Mouse (Mus musculus): ENCODE measurements around the gene Map3k6. TPM values are rescaled to one million over a fixed set of nuclear protein-coding genes. Genes with fewer than 3 reads are reported as not detected.
A peak's percentile ranks its signal among the peaks of the same experiment; 100 is the strongest.

Map3k6 gene
- polyA plus RNA-seq, 1 experiment, result 4.7 TPM

GRCm38 (mm10) chr4:133262375-133262765 lies 21.8 kb downstream of the Map3k6 start:
- TF ChIP-seq CTCF (IDR thresholded peaks at IDR 0.05; ENCODE audit: control insufficient read depth, insufficient read depth, insufficient replicate concordance, low read depth, low read length) (no peak), POLR2A (IDR thresholded peaks at IDR 0.05; ENCODE audit: control insufficient read depth, low read depth, low read length) (no peak)
- Histone ChIP-seq H3K4me3 (ENCODE audit: control insufficient read depth, low read depth, low read length) (no peak overlapping the region), H3K27me3 (ENCODE audit: control insufficient read depth, insufficient read depth, low read length) (no peaks in the 10 kb centered on the region), H3K4me1 (ENCODE audit: control insufficient read depth, insufficient read depth, low read length) (no peaks in the 10 kb centered on the region), H3K27ac (ENCODE audit: control insufficient read depth, insufficient read depth, low read depth, low read length) (no peak overlapping the region), H3K36me3 (ENCODE audit: control insufficient read depth, insufficient read depth, low read length) (peaks cover 3% of the 10 kb centered on the region; the same call in 1 of the 2 replicates)

GRCm38 (mm10) chr4:133262882-133263281 lies 22.3 kb downstream of the Map3k6 start, which contains the start of gene Sytl1:
Gene Sytl1 (minus strand): TSS chr4:133263113.
- H3K4me3 ChIP-seq (ENCODE audit: control insufficient read depth, low read depth, low read length), result no peak within 1 kb of the TSS
- no peak for TF ChIP-seq CTCF (IDR thresholded peaks at IDR 0.05; ENCODE audit: control insufficient read depth, insufficient read depth, insufficient replicate concordance, low read depth, low read length)
- TF ChIP-seq POLR2A (IDR thresholded peaks at IDR 0.05; ENCODE audit: control insufficient read depth, low read depth, low read length), result no peak
- H3K36me3 ChIP-seq (ENCODE audit: control insufficient read depth, insufficient read depth, low read length), result peaks cover 6% of the 10 kb centered on the region; the same call in 1 of the 2 replicates
- H3K4me1 ChIP-seq (ENCODE audit: control insufficient read depth, insufficient read depth, low read length), result no peaks in the 10 kb centered on the region
- H3K27ac ChIP-seq (ENCODE audit: control insufficient read depth, insufficient read depth, low read depth, low read length), result no peak within 1 kb of the TSS
- no peaks in the 10 kb centered on the region for H3K27me3 ChIP-seq (ENCODE audit: control insufficient read depth, insufficient read depth, low read length)

DNA sequence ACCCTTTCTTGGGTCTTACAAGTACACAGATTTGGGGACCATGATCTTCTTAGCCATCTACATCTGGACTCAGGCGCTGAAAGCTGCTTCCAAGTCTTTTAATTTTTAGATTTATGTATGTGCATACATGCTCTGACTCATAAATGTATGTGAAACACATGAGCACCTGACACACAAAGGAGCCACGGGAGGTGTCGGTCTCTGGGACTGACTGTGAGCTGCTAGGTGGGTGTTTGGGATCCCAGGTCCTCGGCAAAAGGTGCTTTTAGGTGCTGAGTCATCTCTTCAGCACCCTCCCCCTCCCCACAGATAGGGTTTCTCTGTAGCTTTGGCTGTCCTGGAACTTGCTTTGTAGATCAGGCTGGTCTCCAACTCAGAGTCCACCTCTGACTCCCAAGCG lies 23.1 kb downstream of the Map3k6 start:
- H3K4me1 ChIP-seq (ENCODE audit: control insufficient read depth, insufficient read depth, low read length), result no peaks in the 10 kb centered on the region
- TF ChIP-seq CTCF (IDR thresholded peaks at IDR 0.05; ENCODE audit: control insufficient read depth, insufficient read depth, insufficient replicate concordance, low read depth, low read length) (no peak), POLR2A (IDR thresholded peaks at IDR 0.05; ENCODE audit: control insufficient read depth, low read depth, low read length) (no peak)
- H3K27me3 ChIP-seq (ENCODE audit: control insufficient read depth, insufficient read depth, low read length), result no peaks in the 10 kb centered on the region
- H3K4me3 ChIP-seq (ENCODE audit: control insufficient read depth, low read depth, low read length), result no peak overlapping the region
- no peak overlapping the region for H3K27ac ChIP-seq (ENCODE audit: control insufficient read depth, insufficient read depth, low read depth, low read length)
- H3K36me3 ChIP-seq (ENCODE audit: control insufficient read depth, insufficient read depth, low read length), result peaks cover 6% of the 10 kb centered on the region; the same call in 1 of the 2 replicates

DNA sequence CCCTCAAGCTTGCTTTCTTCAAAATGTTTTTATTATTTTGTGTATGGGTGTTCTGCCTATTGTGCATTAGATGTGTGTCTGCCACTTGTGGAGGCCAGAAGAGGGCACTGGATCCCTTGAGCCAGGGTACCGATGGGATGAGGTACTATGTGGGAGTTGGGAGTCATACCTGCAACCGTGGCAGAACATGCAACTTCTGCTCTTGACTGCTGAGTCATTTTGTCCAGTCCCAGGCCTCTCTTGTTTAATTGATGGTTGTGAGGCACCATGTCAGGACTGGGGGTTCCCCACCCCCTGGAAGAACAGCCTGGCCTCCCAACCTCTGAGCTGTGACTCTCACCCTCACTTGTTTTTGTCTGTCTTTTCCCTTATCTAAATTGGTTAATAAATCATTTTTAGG lies 23.9 kb downstream of the Map3k6 start:
- no peak overlapping the region for H3K4me3 ChIP-seq (ENCODE audit: control insufficient read depth, low read depth, low read length)
- H3K27ac ChIP-seq (ENCODE audit: control insufficient read depth, insufficient read depth, low read depth, low read length), result no peak overlapping the region
- H3K27me3 ChIP-seq (ENCODE audit: control insufficient read depth, insufficient read depth, low read length), result no peaks in the 10 kb centered on the region
- peaks cover 6% of the 10 kb centered on the region; the same call in 1 of the 2 replicates for H3K36me3 ChIP-seq (ENCODE audit: control insufficient read depth, insufficient read depth, low read length)
- TF ChIP-seq POLR2A (IDR thresholded peaks at IDR 0.05; ENCODE audit: control insufficient read depth, low read depth, low read length) (no peak), CTCF (IDR thresholded peaks at IDR 0.05; ENCODE audit: control insufficient read depth, insufficient read depth, insufficient replicate concordance, low read depth, low read length) (no peak)
- H3K4me1 ChIP-seq (ENCODE audit: control insufficient read depth, insufficient read depth, low read length), result no peaks in the 10 kb centered on the region

- Histone ChIP-seq H3K27ac (ENCODE audit: control insufficient read depth, insufficient read depth, low read depth, low read length) (no peak overlapping the region), H3K36me3 (ENCODE audit: control insufficient read depth, insufficient read depth, low read length) (peaks cover 6% of the 10 kb centered on the region; the same call in 1 of the 2 replicates), H3K4me3 (ENCODE audit: control insufficient read depth, low read depth, low read length) (no peak overlapping the region), H3K27me3 (ENCODE audit: control insufficient read depth, insufficient read depth, low read length) (no peaks in the 10 kb centered on the region), H3K4me1 (ENCODE audit: control insufficient read depth, insufficient read depth, low read length) (no peaks in the 10 kb centered on the region)
- no peak for TF ChIP-seq CTCF (IDR thresholded peaks at IDR 0.05; ENCODE audit: control insufficient read depth, insufficient read depth, insufficient replicate concordance, low read depth, low read length)
Measured at GRCm38 (mm10) chr4:133265297-133265696, 24.7 kb downstream of the Map3k6 start.

- H3K27me3 ChIP-seq (ENCODE audit: control insufficient read depth, insufficient read depth, low read length), result no peaks in the 10 kb centered on the region
- no peaks in the 10 kb centered on the region; the same call in 1 of the 2 replicates for H3K4me1 ChIP-seq (ENCODE audit: control insufficient read depth, insufficient read depth, low read length)
- TF ChIP-seq POLR2A (IDR thresholded peaks at IDR 0.05; ENCODE audit: control insufficient read depth, low read depth, low read length), result no peak
- no peak for TF ChIP-seq CTCF (IDR thresholded peaks at IDR 0.05; ENCODE audit: control insufficient read depth, insufficient read depth, insufficient replicate concordance, low read depth, low read length)
- peaks cover 6% of the 10 kb centered on the region for H3K36me3 ChIP-seq (ENCODE audit: control insufficient read depth, insufficient read depth, low read length)
- H3K4me3 ChIP-seq (ENCODE audit: control insufficient read depth, low read depth, low read length), result no peak overlapping the region
- no peak overlapping the region for H3K27ac ChIP-seq (ENCODE audit: control insufficient read depth, insufficient read depth, low read depth, low read length)
Measured at GRCm38 (mm10) chr4:133265759-133266158, 25.1 kb downstream of the Map3k6 start.

DNA sequence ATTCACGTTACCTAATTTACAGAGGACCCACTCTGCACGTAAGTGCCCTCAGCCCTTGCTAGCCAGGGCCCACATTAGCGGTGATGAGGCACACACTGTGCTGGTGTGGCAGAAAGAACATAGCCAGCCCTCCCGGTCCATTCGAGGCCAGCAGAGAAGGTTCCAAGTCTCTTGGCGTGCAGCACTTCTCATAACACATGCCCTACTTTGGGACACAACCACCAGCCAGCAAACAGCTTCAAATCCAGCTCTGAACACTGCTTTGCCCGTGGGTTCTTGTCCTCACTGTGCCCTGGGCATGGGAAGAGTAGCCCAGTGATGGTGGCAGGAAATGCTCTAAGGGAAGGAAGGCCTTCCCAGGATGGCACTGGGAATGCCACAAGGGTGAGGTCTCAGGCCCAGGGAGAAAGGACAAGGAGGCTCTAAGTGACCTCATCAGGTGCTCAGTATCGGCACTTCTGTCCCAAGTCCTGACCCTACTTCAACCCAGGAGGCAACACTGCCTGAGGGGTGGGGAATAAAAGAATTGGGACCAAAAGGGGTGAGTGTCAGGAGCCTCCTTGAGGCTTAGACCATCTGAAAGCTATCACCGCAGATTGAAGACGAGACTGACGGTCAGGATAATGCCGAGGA lies 25.7 kb downstream of the Map3k6 start:
- TF ChIP-seq POLR2A (IDR thresholded peaks at IDR 0.05; ENCODE audit: control insufficient read depth, low read depth, low read length) (no peak), CTCF (IDR thresholded peaks at IDR 0.05; ENCODE audit: control insufficient read depth, insufficient read depth, insufficient replicate concordance, low read depth, low read length) (no peak)
- H3K4me3 ChIP-seq (ENCODE audit: control insufficient read depth, low read depth, low read length), result no peak overlapping the region
- H3K4me1 ChIP-seq (ENCODE audit: control insufficient read depth, insufficient read depth, low read length), result no peaks in the 10 kb centered on the region; the same call in 1 of the 2 replicates
- H3K27ac ChIP-seq (ENCODE audit: control insufficient read depth, insufficient read depth, low read depth, low read length), result peak overlapping the region; percentile 2; the same call in 1 of the 2 replicates
- peaks cover 6% of the 10 kb centered on the region for H3K36me3 ChIP-seq (ENCODE audit: control insufficient read depth, insufficient read depth, low read length)
- no peaks in the 10 kb centered on the region for H3K27me3 ChIP-seq (ENCODE audit: control insufficient read depth, insufficient read depth, low read length)

All from testis, adult 2 months (tissue).